In genomic region chr1:192293921-192294320, GRCm38 (mm10) we compare ENCODE assay signal across 22 mouse cellular contexts.
"Had no signal": no experiment of that assay in that cellular context is flagged by ENCODE, and none has a peak within 500 bp of the region (broad histone marks: within the 10 kb centered on the region; RNA-seq: fewer than 3 reads in every experiment).

No protein-coding gene starts in this region.

- H3K27me3 ChIP-seq: embryonic facial prominence, embryonic 12.5 days; embryonic facial prominence, embryonic 13.5 days; embryonic facial prominence, embryonic 15.5 days; forebrain, embryonic 12.5 days; forebrain, embryonic 13.5 days; forebrain, embryonic 15.5 days; heart, embryonic 12.5 days; heart, embryonic 13.5 days had no signal

- H3K36me3 ChIP-seq: embryonic facial prominence, embryonic 10.5 days; embryonic facial prominence, embryonic 12.5 days; embryonic facial prominence, embryonic 13.5 days; embryonic facial prominence, embryonic 15.5 days; forebrain, embryonic 10.5 days; forebrain, embryonic 12.5 days; forebrain, embryonic 15.5 days; heart, embryonic 12.5 days; heart, embryonic 13.5 days had no signal

- ATAC-seq: forebrain, embryonic 13.5 days; forebrain, embryonic 14.5 days; forebrain, embryonic 15.5 days; forebrain, embryonic 16.5 days; forebrain, postnatal 0 days had no signal

- H3K4me1 ChIP-seq: embryonic facial prominence, embryonic 10.5 days; embryonic facial prominence, embryonic 12.5 days; embryonic facial prominence, embryonic 13.5 days; embryonic facial prominence, embryonic 15.5 days; forebrain, embryonic 10.5 days; forebrain, embryonic 13.5 days; forebrain, embryonic 15.5 days; heart, embryonic 12.5 days; heart, embryonic 13.5 days had no signal

- H3K27ac ChIP-seq: embryonic facial prominence, embryonic 10.5 days; embryonic facial prominence, embryonic 12.5 days; embryonic facial prominence, embryonic 13.5 days; embryonic facial prominence, embryonic 15.5 days; forebrain, embryonic 10.5 days; forebrain, embryonic 12.5 days; forebrain, embryonic 13.5 days; forebrain, embryonic 15.5 days; gastrocnemius, adult 2 months; heart, adult 2 months; heart, embryonic 13.5 days had no signal

- H3K4me3 ChIP-seq: embryonic facial prominence, embryonic 10.5 days; embryonic facial prominence, embryonic 12.5 days; embryonic facial prominence, embryonic 13.5 days; embryonic facial prominence, embryonic 15.5 days; erythroblast, embryonic 14.5 days; forebrain, embryonic 10.5 days; forebrain, embryonic 12.5 days; forebrain, embryonic 13.5 days; forebrain, embryonic 15.5 days; gastrocnemius, adult 2 months; heart, adult 2 months; heart, embryonic 12.5 days; heart, embryonic 13.5 days had no signal

- DNase-seq: embryo, embryonic 11 days; forebrain, postnatal 0 days; gastrocnemius, adult 2 months; gastrocnemius, postnatal 10 days; gastrocnemius, postnatal 14 days; gastrocnemius, postnatal 25 days; gastrocnemius, postnatal 36 days; heart, adult 18-20 months; heart, adult 2 months had no signal

- H3K9me3 ChIP-seq: embryonic facial prominence, embryonic 10.5 days; embryonic facial prominence, embryonic 12.5 days; embryonic facial prominence, embryonic 13.5 days; embryonic facial prominence, embryonic 15.5 days; forebrain, embryonic 10.5 days; forebrain, embryonic 12.5 days; forebrain, embryonic 13.5 days; forebrain, embryonic 15.5 days; heart, embryonic 12.5 days; heart, embryonic 13.5 days had no signal
